10 mouse cellular contexts compared by ENCODE assay signal in genomic region chr2:158317026-158317425, GRCm38 (mm10). TPM values are rescaled to one million over a fixed set of nuclear protein-coding genes. Genes with fewer than 3 reads are reported as not detected.
A peak's percentile ranks its signal among the peaks of the same experiment; 100 is the strongest.
DNase-seq lines count a peak whose midpoint lies in the region; ATAC-seq and TF ChIP-seq lines count a peak whose summit lies in the region.
"Had no signal": no experiment of that assay in that cellular context is flagged by ENCODE, and none has a peak within 500 bp of the region (broad histone marks: within the 10 kb centered on the region; RNA-seq: fewer than 3 reads in every experiment).

No protein-coding gene starts in this region.

- peak; percentile 78; the same call in 1 of the 2 replicates for TF ChIP-seq CTCF in thymus, adult 2 months (IDR thresholded peaks at IDR 0.05; ENCODE audit: borderline replicate concordance, control insufficient read depth, extremely low read depth, insufficient read depth, low read length, poor library complexity)
- TF ChIP-seq CTCF in brain, embryonic 14.5 days (IDR thresholded peaks at IDR 0.05; ENCODE audit: borderline replicate concordance, extremely low read depth, insufficient read depth, insufficient read length) = peak; percentile 83
- TF ChIP-seq CTCF in gastrocnemius, adult 2 months (IDR thresholded peaks at IDR 0.05) = peak; percentile 70
- peak; percentile 78 for TF ChIP-seq CTCF in liver, embryonic 14.5 days (IDR thresholded peaks at IDR 0.05; ENCODE audit: low read depth)

- H3K27ac ChIP-seq in thymus, adult 2 months (ENCODE audit: control insufficient read depth, insufficient read depth, low read length) = no peak overlapping the region
- no peak overlapping the region for H3K27ac ChIP-seq in gastrocnemius, adult 2 months
- no peak overlapping the region for H3K27ac ChIP-seq in liver, embryonic 14.5 days
- no peak overlapping the region for H3K27ac ChIP-seq in neural tube, embryonic 14.5 days (ENCODE audit: low read depth, low read length)

- WGBS in thymus, adult 2 months = 62% methylated on average over 5 of the region's 5 CpGs
- 29% methylated on average over 5 of the region's 5 CpGs for WGBS in liver, embryonic 14.5 days (ENCODE audit: insufficient replicate concordance)
- WGBS in neural tube, embryonic 14.5 days = 10% methylated on average over 5 of the region's 5 CpGs

- intact Hi-C loops in gastrocnemius, adult 2 months (cut with DNase I) = no loop called here

- H3K4me2 ChIP-seq in liver, embryonic 14.5 days (ENCODE audit: low read depth) = no peak overlapping the region
- H3K4me2 ChIP-seq in neural tube, embryonic 14.5 days (ENCODE audit: low read depth, low read length) = no peak overlapping the region

- H3K9me3 ChIP-seq in liver, embryonic 14.5 days (ENCODE audit: control insufficient read depth, low read length) = no peaks in the 10 kb centered on the region
- H3K9me3 ChIP-seq in neural tube, embryonic 14.5 days (ENCODE audit: control insufficient read depth, low read length) = no peaks in the 10 kb centered on the region

- no peak for TF ChIP-seq POLR2A in thymus, adult 2 months (IDR thresholded peaks at IDR 0.05; ENCODE audit: control insufficient read depth, extremely low read depth, insufficient read depth, low read length, poor library complexity)
- no peak for TF ChIP-seq POLR2A in brain, embryonic 14.5 days (IDR thresholded peaks at IDR 0.05; ENCODE audit: borderline replicate concordance, extremely low read depth, insufficient read depth, insufficient read length, poor library complexity, severe bottlenecking)

- no peak overlapping the region for H3K9ac ChIP-seq in liver, embryonic 14.5 days (replicated peaks)
- no peak overlapping the region for H3K9ac ChIP-seq in neural tube, embryonic 14.5 days (replicated peaks; ENCODE audit: low read depth, low read length)

- DNase-seq in thymus, adult 2 months = peak; percentile 55
- DNase-seq in thymus, adult 18-20 months = no peak
- peak; percentile 91 for DNase-seq in brain, embryonic 14.5 days (ENCODE audit: low read depth)
- peak; percentile 76 for DNase-seq in gastrocnemius, adult 2 months
- peak; percentile 60 for DNase-seq in kidney, postnatal 14 days
- DNase-seq in liver, embryonic 14.5 days (ENCODE audit: low read depth in 3 of 3, low spot score in 3 of 3) = no peak
- DNase-seq in thymus, postnatal 25 days = peak; percentile 59

- H3K4me1 ChIP-seq in thymus, adult 2 months (replicated peaks; ENCODE audit: control insufficient read depth, insufficient read depth, low read length) = peaks cover 31% of the 10 kb centered on the region
- H3K4me1 ChIP-seq in liver, embryonic 14.5 days (replicated peaks; ENCODE audit: control insufficient read depth in 2 of 2, insufficient read depth in 2 of 2, low read length in 1 of 2) = no peaks in the 10 kb centered on the region
- H3K4me1 ChIP-seq in neural tube, embryonic 14.5 days (ENCODE audit: control insufficient read depth, insufficient read depth, low read length) = peaks cover 4% of the 10 kb centered on the region; the same call in 1 of the 2 replicates

- ATAC-seq in liver, embryonic 14.5 days (ENCODE audit: insufficient read depth) = no peak
- ATAC-seq in neural tube, embryonic 14.5 days (ENCODE audit: low read depth) = peak; percentile 69; the same call in 1 of the 2 replicates

- no peak for TF ChIP-seq EP300 in liver, embryonic 14.5 days (IDR thresholded peaks at IDR 0.05; ENCODE audit: low read depth)

- no peak overlapping the region for H3K4me3 ChIP-seq in thymus, adult 2 months (ENCODE audit: control insufficient read depth, insufficient read depth, low read length)
- H3K4me3 ChIP-seq in gastrocnemius, adult 2 months = no peak overlapping the region
- no peak overlapping the region for H3K4me3 ChIP-seq in liver, embryonic 14.5 days (ENCODE audit: insufficient read depth in 1 of 2, low read depth in 2 of 2, low read length in 2 of 2)
- no peak overlapping the region for H3K4me3 ChIP-seq in neural tube, embryonic 14.5 days (ENCODE audit: low read depth, low read length)
- H3K4me3 ChIP-seq: erythroblast, embryonic 14.5 days had no signal

- no peaks in the 10 kb centered on the region for H3K27me3 ChIP-seq in thymus, adult 2 months (ENCODE audit: control insufficient read depth, insufficient read depth, low read length)
- H3K27me3 ChIP-seq in liver, embryonic 14.5 days (ENCODE audit: control insufficient read depth, insufficient read depth, low read length) = no peaks in the 10 kb centered on the region
- no peaks in the 10 kb centered on the region for H3K27me3 ChIP-seq in neural tube, embryonic 14.5 days (ENCODE audit: control insufficient read depth, insufficient read depth, low read length)

- H3K36me3 ChIP-seq in thymus, adult 2 months (ENCODE audit: control insufficient read depth, insufficient read depth, low read length) = no peaks in the 10 kb centered on the region
- no peaks in the 10 kb centered on the region for H3K36me3 ChIP-seq in liver, embryonic 14.5 days (replicated peaks; ENCODE audit: control insufficient read depth, insufficient read depth, low read depth)
- no peaks in the 10 kb centered on the region for H3K36me3 ChIP-seq in neural tube, embryonic 14.5 days (ENCODE audit: control insufficient read depth, insufficient read depth, low read length)

RNA-seq across cellular contexts. Expression of gene Lbp, which starts 10.7 kb away (rescaled TPM):
- polyA plus RNA-seq in thymus, adult 2 months (2012; rRNA removed) = 6.2 and 12.1 TPM in 2 replicates
- 4.0 and 4.3 TPM in 2 replicates for polyA plus RNA-seq in brain, embryonic 14.5 days (2012; rRNA removed)
- 1 to 10 TPM; 5.2 to 7.1 TPM for total RNA-seq in gastrocnemius, adult 2 months (2021)
- polyA plus RNA-seq in liver, embryonic 14.5 days (2012; rRNA removed) = 22.9 and 26.4 TPM in 2 replicates
- polyA plus RNA-seq in liver, embryonic 14.5 days (2014; fragmentation: Nextera tagmentation; extraction: Ambion mirVana) = 31.6 and 33.5 TPM in 2 replicates
- polyA plus RNA-seq in neural tube, embryonic 14.5 days (2014; fragmentation: Nextera tagmentation; extraction: Ambion mirVana) = 0.62 and 3.7 TPM in 2 replicates

RNA-seq across cellular contexts. Expression of gene Snhg11, which starts 58.4 kb away (rescaled TPM):
- polyA plus RNA-seq in thymus, adult 2 months (2012; rRNA removed) = 9.3 and 16.1 TPM in 2 replicates
- polyA plus RNA-seq in brain, embryonic 14.5 days (2012; rRNA removed) = 496 and 652 TPM in 2 replicates
- under 1 TPM in 1 of 2 experiments, not detected in 1; 0.17 TPM for total RNA-seq in gastrocnemius, adult 2 months (2021)
- polyA plus RNA-seq in liver, embryonic 14.5 days (2012; rRNA removed) = 2.0 and 2.4 TPM in 2 replicates
- 0.42 and 0.63 TPM in 2 replicates for polyA plus RNA-seq in liver, embryonic 14.5 days (2014; fragmentation: Nextera tagmentation; extraction: Ambion mirVana)
- polyA plus RNA-seq in neural tube, embryonic 14.5 days (2014; fragmentation: Nextera tagmentation; extraction: Ambion mirVana) = 687 and 1,092 TPM in 2 replicates
- total RNA-seq: neutrophil, adult 5-6 weeks had no signal
- polyA plus RNA-seq: erythroblast, embryonic 14.5 days had no signal

RNA-seq across cellular contexts. Expression of gene Bpi, which starts 59.1 kb away (rescaled TPM):
- 0.06 and 0.32 TPM in 2 replicates for polyA plus RNA-seq in thymus, adult 2 months (2012; rRNA removed)
- not detected in 2 replicates for polyA plus RNA-seq in brain, embryonic 14.5 days (2012; rRNA removed)
- total RNA-seq in gastrocnemius, adult 2 months (2021) = not detected
- polyA plus RNA-seq in liver, embryonic 14.5 days (2012; rRNA removed) = not detected in 2 replicates
- polyA plus RNA-seq in liver, embryonic 14.5 days (2014; fragmentation: Nextera tagmentation; extraction: Ambion mirVana) = not detected in 2 replicates
- 0.11 TPM in 1 of 2 replicates, not detected in the other for polyA plus RNA-seq in neural tube, embryonic 14.5 days (2014; fragmentation: Nextera tagmentation; extraction: Ambion mirVana)
- total RNA-seq: neutrophil, adult 5-6 weeks had no signal
- polyA plus RNA-seq: erythroblast, embryonic 14.5 days had no signal

Comparison
In these comparisons a context has a peak if more than half of its experiments do, and no peak if none do; other contexts are left out.
1. DNase-seq: peak in thymus, adult 2 months (single experiment), brain, embryonic 14.5 days (single experiment), gastrocnemius, adult 2 months (single experiment), kidney, postnatal 14 days (single experiment) and thymus, postnatal 25 days (single experiment); none in thymus, adult 18-20 months (0 of 2) and liver, embryonic 14.5 days (0 of 3).
2. RNA of gene Snhg11, which starts 58.4 kb away (polyA plus RNA-seq): 687 to 1,092 TPM in neural tube, embryonic 14.5 days and 496 to 652 TPM in brain, embryonic 14.5 days; 9.3 to 16.1 TPM in thymus, adult 2 months and 0.42 to 2.4 TPM in liver, embryonic 14.5 days; every median in the first group is over 10 times any median in the second.
3. Peak in every context shown above with its lines, with median percentiles within 50 percentile points of each other: CTCF ChIP-seq.